Mouse (Mus musculus): ENCODE measurements around the gene Irf4. TPM values are rescaled to one million over a fixed set of nuclear protein-coding genes. Genes with fewer than 3 reads are reported as not detected.

Gene Irf4
- polyA plus RNA-seq, 1 experiment from 2014 or later: 0.10 TPM

DNA sequence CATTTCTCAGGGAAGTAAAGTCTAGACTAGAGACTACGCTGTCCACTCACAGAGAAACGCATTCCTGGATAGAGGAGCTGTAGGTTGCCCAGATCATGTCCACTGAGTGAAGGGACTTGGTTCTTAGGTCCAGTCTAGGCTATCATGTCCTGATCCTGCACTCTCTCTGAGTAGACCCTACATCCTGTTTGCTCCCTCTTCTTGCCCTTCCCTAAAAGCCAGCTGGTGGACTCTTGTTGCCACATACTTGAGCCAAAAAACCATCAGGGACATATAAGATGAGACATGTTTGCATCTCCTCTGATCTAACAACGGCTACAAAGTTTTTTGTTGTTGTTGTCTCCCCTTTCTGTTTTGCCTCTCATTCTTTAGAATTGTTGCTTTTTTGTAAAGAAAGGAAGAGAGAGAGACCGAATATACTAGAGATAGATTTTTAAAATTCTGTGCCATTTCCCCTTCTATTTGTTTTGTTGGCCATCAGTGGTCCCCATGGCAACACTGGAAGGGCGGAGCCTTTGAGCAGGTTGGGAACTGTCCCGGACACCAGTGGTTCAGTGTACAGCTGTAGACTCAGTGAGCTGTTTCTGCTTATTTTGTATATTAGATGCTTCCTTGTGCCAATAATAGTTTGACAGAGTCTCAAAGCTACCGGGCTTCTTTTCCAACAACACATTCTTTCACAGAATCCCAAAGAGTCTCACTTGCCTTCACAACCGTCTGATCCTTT lies 15.2 kb downstream of the Irf4 start:
- H3K9ac ChIP-seq (ENCODE audit: low read depth, low read length): no peak overlapping the region
- ATAC-seq: no peak
- no peaks in the 10 kb centered on the region for H3K4me1 ChIP-seq (ENCODE audit: control insufficient read depth, insufficient read depth, low read length)
- WGBS: 79% methylated on average over 8 of the region's 8 CpGs
- no peak overlapping the region for H3K4me3 ChIP-seq (ENCODE audit: low read depth, low read length)
- no peak overlapping the region for H3K27ac ChIP-seq (ENCODE audit: low read length)
- no peaks in the 10 kb centered on the region for H3K36me3 ChIP-seq (ENCODE audit: control insufficient read depth, insufficient read depth, low read length)
- H3K9me3 ChIP-seq (replicated peaks; ENCODE audit: control insufficient read depth, low read length, poor library complexity, severe bottlenecking): no peaks in the 10 kb centered on the region
- no peak overlapping the region for H3K4me2 ChIP-seq (ENCODE audit: low read length)
- no peaks in the 10 kb centered on the region for H3K27me3 ChIP-seq (ENCODE audit: control insufficient read depth, insufficient read depth, low read depth, low read length)

DNA sequence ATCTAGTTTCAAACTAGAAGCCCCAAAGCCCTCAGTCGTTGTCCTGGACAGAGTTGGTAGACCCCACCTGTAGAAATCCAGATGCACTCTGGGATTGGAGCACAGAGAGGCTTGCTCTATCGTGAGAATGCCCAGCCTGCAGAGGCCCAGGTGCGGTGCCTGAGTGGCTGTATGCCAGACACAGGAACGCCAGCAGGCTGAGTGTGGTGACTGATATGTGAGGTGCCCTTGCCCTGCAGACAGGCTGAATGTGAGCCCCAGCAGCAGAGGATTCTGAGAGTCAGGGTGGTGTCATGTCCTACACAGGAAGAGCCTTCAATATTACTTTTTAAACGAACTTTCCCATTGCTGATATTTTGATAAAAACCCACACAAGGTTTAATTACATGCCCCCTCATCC lies 16.9 kb downstream of the Irf4 start:
- H3K4me1 ChIP-seq (ENCODE audit: control insufficient read depth, insufficient read depth, low read length): no peaks in the 10 kb centered on the region
- H3K4me2 ChIP-seq (ENCODE audit: low read length): no peak overlapping the region
- H3K36me3 ChIP-seq (ENCODE audit: control insufficient read depth, insufficient read depth, low read length): no peaks in the 10 kb centered on the region
- no peak for ATAC-seq
- H3K9ac ChIP-seq (ENCODE audit: low read depth, low read length): no peak overlapping the region
- no peak overlapping the region for H3K4me3 ChIP-seq (ENCODE audit: low read depth, low read length)
- WGBS: 82% methylated on average over 5 of the region's 5 CpGs
- H3K27me3 ChIP-seq (ENCODE audit: control insufficient read depth, insufficient read depth, low read depth, low read length): no peaks in the 10 kb centered on the region
- no peak overlapping the region for H3K27ac ChIP-seq (ENCODE audit: low read length)
- no peaks in the 10 kb centered on the region for H3K9me3 ChIP-seq (replicated peaks; ENCODE audit: control insufficient read depth, low read length, poor library complexity, severe bottlenecking)

DNA sequence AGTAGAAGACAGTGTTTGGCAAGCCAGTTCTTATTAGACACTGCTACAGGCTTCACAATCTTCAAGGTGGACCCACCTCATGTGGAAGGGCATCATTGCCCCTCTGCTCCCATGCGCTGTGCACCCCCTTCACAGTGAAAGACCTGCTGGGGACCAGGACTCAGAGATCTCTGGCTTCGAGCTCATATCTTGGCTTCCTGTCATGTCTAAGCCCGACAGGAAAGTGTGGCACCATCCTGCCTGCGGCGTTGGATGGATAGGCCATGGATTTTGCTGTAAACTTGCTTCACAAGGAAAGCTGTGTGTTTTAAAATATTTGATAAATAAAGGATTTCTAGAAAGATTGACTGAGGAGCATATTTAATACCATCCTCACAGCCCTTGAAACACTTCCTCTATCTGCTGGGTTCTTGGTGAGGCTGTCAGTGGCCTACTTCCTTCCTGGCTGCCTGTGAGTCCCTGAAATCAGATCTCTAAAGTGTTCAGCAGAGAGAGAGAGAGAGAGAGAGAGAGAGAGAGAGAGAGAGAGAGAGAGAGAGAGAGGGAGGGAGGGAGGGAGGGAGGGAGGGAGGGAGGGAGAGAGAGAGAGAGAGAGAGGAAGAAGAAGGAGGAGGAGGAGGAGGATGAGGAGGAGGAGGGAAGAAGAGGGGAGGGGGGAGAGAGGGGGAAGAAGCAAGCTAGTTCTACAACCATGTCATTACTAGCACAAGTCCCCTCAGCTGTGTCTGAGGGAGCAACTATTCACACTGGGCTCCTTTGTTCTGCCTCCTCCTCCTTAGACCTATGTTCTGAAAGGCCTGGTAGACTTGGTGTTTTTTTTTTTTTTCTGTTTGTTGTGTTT lies 17.8 kb downstream of the Irf4 start:
- Histone ChIP-seq H3K27me3 (ENCODE audit: control insufficient read depth, insufficient read depth, low read depth, low read length) (no peaks in the 10 kb centered on the region), H3K9ac (ENCODE audit: low read depth, low read length) (no peak overlapping the region), H3K4me1 (ENCODE audit: control insufficient read depth, insufficient read depth, low read length) (no peaks in the 10 kb centered on the region), H3K4me2 (ENCODE audit: low read length) (no peak overlapping the region), H3K27ac (ENCODE audit: low read length) (no peak overlapping the region), H3K9me3 (replicated peaks; ENCODE audit: control insufficient read depth, low read length, poor library complexity, severe bottlenecking) (no peaks in the 10 kb centered on the region), H3K4me3 (ENCODE audit: low read depth, low read length) (no peak overlapping the region), H3K36me3 (ENCODE audit: control insufficient read depth, insufficient read depth, low read length) (no peaks in the 10 kb centered on the region)
- no peak for ATAC-seq
- 90% methylated on average over 5 of the region's 5 CpGs for WGBS

DNA sequence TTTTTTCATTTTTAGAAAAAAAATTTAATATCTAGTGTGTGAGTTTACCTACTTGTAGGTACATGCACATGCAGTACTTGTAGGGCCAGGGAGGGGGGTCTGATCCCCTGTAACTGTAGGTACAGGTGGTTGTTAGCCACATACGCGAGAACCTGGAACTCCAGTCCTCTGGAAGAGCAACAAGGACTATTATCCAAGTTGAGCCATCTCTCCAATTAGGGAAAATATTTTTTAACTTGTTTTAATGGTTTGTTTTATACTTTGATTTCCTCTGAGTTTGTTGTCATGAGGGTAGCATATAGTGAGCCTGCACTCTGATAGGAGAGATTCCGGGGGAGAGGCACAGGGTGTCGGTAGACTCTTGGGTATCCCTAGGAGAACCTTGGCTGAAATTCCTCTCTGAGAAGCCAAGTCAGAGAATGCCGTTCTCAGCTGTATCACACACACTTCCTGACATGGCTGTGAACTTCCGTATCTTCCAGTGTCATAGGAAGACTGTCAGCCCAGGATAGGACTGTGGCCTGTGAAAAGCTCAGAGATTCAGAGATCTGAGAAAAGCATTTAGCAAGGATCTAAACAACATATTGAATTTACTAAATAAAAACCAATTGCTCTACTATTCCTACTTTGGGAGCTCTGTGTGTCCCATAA lies 18.6 kb downstream of the Irf4 start:
- Histone ChIP-seq H3K9me3 (replicated peaks; ENCODE audit: control insufficient read depth, low read length, poor library complexity, severe bottlenecking) (no peaks in the 10 kb centered on the region), H3K4me2 (ENCODE audit: low read length) (no peak overlapping the region), H3K4me1 (ENCODE audit: control insufficient read depth, insufficient read depth, low read length) (no peaks in the 10 kb centered on the region), H3K27me3 (ENCODE audit: control insufficient read depth, insufficient read depth, low read depth, low read length) (no peaks in the 10 kb centered on the region), H3K27ac (ENCODE audit: low read length) (no peak overlapping the region), H3K4me3 (ENCODE audit: low read depth, low read length) (no peak overlapping the region), H3K9ac (ENCODE audit: low read depth, low read length) (no peak overlapping the region), H3K36me3 (ENCODE audit: control insufficient read depth, insufficient read depth, low read length) (no peaks in the 10 kb centered on the region)
- WGBS: 93% methylated on average over 6 of the region's 6 CpGs
- no peak for ATAC-seq

DNA sequence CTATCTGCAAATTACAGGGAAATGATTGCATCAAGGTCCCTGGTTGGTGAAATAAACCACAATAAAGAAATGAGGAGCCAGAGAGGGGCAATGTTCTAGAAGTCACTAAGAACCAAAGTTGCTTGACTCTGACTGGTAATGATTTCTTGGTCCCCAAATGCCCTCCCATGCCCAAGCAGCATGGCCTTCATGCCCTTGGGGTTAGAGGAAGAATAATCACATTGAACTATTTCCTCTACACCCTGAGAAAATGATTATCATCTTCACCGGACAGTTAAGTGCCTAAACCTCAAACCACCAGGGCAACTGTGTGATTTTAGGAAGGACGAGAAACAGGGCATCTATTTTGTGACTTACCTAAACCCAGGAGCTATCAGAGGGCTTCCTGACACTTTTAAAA lies 27.0 kb downstream of the Irf4 start:
- Histone ChIP-seq H3K4me3 (ENCODE audit: low read depth, low read length) (no peak overlapping the region), H3K36me3 (ENCODE audit: control insufficient read depth, insufficient read depth, low read length) (no peaks in the 10 kb centered on the region), H3K4me1 (ENCODE audit: control insufficient read depth, insufficient read depth, low read length) (no peaks in the 10 kb centered on the region), H3K4me2 (ENCODE audit: low read length) (no peak overlapping the region), H3K9me3 (replicated peaks; ENCODE audit: control insufficient read depth, low read length, poor library complexity, severe bottlenecking) (no peaks in the 10 kb centered on the region), H3K27me3 (ENCODE audit: control insufficient read depth, insufficient read depth, low read depth, low read length) (no peaks in the 10 kb centered on the region), H3K27ac (ENCODE audit: low read length) (no peak overlapping the region), H3K9ac (ENCODE audit: low read depth, low read length) (no peak overlapping the region)
- ATAC-seq: no peak
- 95% methylated on average over 2 of the region's 2 CpGs for WGBS

DNA sequence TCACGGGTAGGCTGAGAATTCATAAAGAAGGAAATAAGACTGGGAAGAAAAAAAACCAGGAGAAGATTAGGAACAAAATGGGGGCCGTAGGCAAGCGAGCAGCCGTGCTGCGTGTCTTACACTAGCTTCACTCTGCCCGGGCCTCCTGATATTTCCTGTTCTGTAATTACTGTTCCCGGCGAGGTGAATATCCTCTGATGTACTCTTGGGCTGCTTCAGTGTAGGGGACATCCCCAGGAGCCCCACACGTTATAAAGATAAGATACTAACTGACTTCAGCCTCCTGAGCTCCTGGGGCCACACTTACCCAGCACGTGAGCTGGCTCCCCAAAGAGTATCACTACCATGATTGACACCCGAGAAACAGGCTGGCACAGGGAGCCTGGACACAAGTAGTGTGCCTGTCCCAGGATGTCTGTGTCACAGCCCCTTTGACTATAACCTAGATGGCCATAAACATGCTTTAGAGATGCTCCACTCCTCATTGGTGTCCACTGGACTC lies 28.7 kb downstream of the Irf4 start:
- Histone ChIP-seq H3K27ac (ENCODE audit: low read length) (no peak overlapping the region), H3K4me2 (ENCODE audit: low read length) (no peak overlapping the region), H3K9me3 (replicated peaks; ENCODE audit: control insufficient read depth, low read length, poor library complexity, severe bottlenecking) (no peaks in the 10 kb centered on the region), H3K27me3 (ENCODE audit: control insufficient read depth, insufficient read depth, low read depth, low read length) (no peaks in the 10 kb centered on the region), H3K4me1 (ENCODE audit: control insufficient read depth, insufficient read depth, low read length) (no peaks in the 10 kb centered on the region), H3K36me3 (ENCODE audit: control insufficient read depth, insufficient read depth, low read length) (no peaks in the 10 kb centered on the region), H3K9ac (ENCODE audit: low read depth, low read length) (no peak overlapping the region), H3K4me3 (ENCODE audit: low read depth, low read length) (no peak overlapping the region)
- whole genome bisulfite sequencing: 82% methylated on average over 11 of the region's 11 CpGs
- no peak for ATAC-seq

DNA sequence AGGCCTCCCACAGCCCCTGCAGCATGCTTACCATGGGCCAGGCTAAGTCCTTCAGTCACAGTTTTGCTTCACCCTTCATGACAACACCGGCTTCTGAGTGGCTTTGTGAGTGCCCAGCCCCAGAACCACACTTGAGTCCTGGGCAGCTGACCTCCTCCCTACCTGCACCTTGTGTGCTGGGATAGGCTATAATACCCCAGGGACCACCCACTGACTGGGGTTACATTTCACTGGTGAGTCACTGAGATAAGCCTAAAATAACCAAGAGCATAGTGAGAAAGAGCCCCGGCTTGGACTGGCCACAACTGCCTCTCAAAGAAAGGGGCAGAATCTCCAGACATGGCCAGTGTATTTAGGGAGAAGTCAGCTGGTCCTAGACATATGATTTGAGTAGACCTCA lies 32.9 kb downstream of the Irf4 start:
- Histone ChIP-seq H3K36me3 (ENCODE audit: control insufficient read depth, insufficient read depth, low read length) (no peaks in the 10 kb centered on the region), H3K27me3 (ENCODE audit: control insufficient read depth, insufficient read depth, low read depth, low read length) (no peaks in the 10 kb centered on the region), H3K9me3 (replicated peaks; ENCODE audit: control insufficient read depth, low read length, poor library complexity, severe bottlenecking) (no peaks in the 10 kb centered on the region), H3K4me2 (ENCODE audit: low read length) (no peak overlapping the region), H3K4me1 (ENCODE audit: control insufficient read depth, insufficient read depth, low read length) (no peaks in the 10 kb centered on the region), H3K4me3 (ENCODE audit: low read depth, low read length) (no peak overlapping the region), H3K27ac (ENCODE audit: low read length) (no peak overlapping the region), H3K9ac (ENCODE audit: low read depth, low read length) (no peak overlapping the region)
- no peak for ATAC-seq
- 54% methylated on average over 2 of the region's 2 CpGs for WGBS

DNA sequence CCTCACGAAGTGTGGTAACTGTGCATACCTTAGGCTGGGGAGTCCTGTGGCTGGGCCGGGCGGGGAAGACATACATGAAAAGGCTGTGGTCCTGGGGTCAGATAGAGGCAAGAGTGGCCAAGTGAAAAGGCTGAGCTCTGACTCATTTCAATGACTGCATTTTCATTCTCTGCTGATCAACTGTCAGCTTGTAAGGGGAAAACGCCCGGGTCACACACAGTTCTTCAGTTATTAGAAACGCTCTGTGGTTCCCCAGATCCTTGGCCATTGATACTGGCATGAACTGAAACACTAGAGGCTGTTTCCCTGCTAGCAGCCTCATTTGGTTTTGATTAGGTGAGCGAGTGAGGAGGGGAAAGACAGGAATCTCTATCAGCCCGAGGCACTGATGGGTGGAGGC lies 33.4 kb downstream of the Irf4 start:
- no peak overlapping the region for H3K4me3 ChIP-seq (ENCODE audit: low read depth, low read length)
- ATAC-seq: no peak
- H3K9ac ChIP-seq (ENCODE audit: low read depth, low read length): no peak overlapping the region
- H3K9me3 ChIP-seq (replicated peaks; ENCODE audit: control insufficient read depth, low read length, poor library complexity, severe bottlenecking): no peaks in the 10 kb centered on the region
- no peak overlapping the region for H3K27ac ChIP-seq (ENCODE audit: low read length)
- 55% methylated on average over 8 of the region's 8 CpGs for WGBS
- H3K36me3 ChIP-seq (ENCODE audit: control insufficient read depth, insufficient read depth, low read length): no peaks in the 10 kb centered on the region
- H3K27me3 ChIP-seq (ENCODE audit: control insufficient read depth, insufficient read depth, low read depth, low read length): no peaks in the 10 kb centered on the region
- H3K4me2 ChIP-seq (ENCODE audit: low read length): no peak overlapping the region
- H3K4me1 ChIP-seq (ENCODE audit: control insufficient read depth, insufficient read depth, low read length): no peaks in the 10 kb centered on the region
